Mouse (Mus musculus): ENCODE measurements around the gene Numbl.

- 0 out of 2 replicates have a peak, but pooled peaks have one; percentile 23 for TF ChIP-seq CTCF (IDR thresholded peaks at IDR 0.05; ENCODE audit: borderline replicate concordance, extremely low read depth, insufficient read depth, insufficient read length)
- no peak for TF ChIP-seq POLR2A (IDR thresholded peaks at IDR 0.05; ENCODE audit: borderline replicate concordance, extremely low read depth, insufficient read depth, insufficient read length, poor library complexity, severe bottlenecking)
Observed at GRCm38 (mm10) chr7:27307551-27307950, 49.3 kb downstream of the Numbl start.
